Mouse (Mus musculus): Measurements from ENCODE around the gene Stx8.

The Stx8 gene

DNA sequence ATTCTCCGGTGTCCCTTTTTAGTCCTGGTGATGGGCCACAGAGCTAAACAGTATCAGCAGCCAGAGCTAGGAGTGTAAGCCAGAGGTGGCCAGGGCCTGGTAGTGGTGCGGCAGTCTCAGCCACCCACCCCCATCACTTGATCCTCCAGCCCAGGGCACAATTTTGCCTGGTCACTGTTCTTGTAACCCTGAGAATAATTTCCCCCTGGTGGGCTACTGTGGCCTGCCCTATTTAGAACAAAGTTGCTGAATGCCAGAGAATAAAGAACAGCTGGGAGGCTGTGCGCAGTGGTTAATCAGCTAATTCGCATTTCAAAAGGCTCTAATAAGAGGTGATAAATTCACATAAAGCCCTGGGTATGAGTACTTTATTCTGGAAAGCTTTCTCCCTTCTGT lies 180.5 kb downstream of the Stx8 start:
- no peak for DNase-seq

- DNase-seq, result no peak
Observed at GRCm38 (mm10) chr11:68150938-68151337, 184.9 kb downstream of the Stx8 start.

- no peak for DNase-seq
Observed at GRCm38 (mm10) chr11:68155821-68156220, 189.8 kb downstream of the Stx8 start.

DNA sequence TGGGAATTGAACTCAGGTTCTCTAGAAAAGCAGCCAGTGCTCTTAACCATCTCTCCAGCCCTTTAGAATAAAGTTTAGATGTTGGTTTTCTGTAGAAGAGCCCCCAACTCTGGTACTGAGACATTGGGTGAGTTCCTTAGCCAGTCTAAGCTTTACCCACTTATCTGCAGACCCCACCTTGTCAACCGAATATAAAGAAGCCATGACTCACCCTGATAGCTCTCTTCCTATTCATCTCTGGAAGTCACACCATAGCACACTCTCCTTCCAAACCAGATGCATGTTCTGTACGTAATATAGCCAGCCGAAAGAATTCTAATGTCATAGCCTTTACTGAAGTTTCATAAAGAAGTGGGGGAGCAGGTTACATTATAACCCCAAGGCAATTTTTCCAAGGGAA lies 192.2 kb downstream of the Stx8 start:
- no peak for DNase-seq

DNA sequence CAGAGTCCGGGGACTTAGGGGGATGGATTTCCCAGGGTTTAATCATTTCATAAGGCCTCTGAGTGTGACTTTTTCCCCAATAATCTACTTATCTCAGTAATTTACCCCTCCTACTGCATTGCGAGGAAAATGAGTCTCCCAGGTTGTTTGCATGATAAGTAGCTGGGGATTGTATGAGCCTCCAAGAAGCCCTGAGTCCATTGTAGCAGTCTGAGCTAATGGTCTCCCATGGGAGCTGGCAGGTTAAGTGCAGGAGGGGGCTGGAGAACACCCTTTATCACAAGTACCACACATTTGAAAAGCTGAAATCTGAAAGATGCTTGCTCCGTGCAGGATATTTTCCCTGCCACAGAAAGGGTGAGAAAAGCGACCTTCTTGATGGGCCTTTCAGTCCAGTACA lies 193.9 kb downstream of the Stx8 start:
- DNase-seq, result no peak

DNA sequence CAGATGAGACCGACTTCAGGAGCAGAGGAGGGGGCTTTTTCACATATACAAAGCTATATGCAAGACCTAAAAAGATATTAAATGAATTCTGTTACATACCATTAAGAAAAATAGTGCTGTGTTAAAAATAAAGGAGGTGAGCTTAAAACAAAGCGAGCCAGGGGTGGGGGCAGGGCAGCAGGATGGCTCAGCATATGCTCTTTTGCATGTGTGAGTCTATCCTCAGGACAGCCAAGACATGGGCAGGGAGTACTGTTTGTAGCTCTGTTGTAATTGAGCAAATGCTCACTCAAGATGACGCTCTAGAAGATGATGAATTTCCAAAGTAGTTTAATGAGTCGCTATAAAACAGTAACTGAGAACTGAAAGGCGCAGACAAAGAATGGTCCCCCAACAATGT lies 198.4 kb downstream of the Stx8 start:
- DNase-seq, result no peak

GRCm38 (mm10) chr11:68168427-68168826 lies 202.4 kb downstream of the Stx8 start:
- no peak for DNase-seq

- DNase-seq, result no peak
Observed at GRCm38 (mm10) chr11:68171973-68172647, 206.1 kb downstream of the Stx8 start.

- DNase-seq, result no peak
Observed at GRCm38 (mm10) chr11:68172648-68173045, 206.7 kb downstream of the Stx8 start.

DNA sequence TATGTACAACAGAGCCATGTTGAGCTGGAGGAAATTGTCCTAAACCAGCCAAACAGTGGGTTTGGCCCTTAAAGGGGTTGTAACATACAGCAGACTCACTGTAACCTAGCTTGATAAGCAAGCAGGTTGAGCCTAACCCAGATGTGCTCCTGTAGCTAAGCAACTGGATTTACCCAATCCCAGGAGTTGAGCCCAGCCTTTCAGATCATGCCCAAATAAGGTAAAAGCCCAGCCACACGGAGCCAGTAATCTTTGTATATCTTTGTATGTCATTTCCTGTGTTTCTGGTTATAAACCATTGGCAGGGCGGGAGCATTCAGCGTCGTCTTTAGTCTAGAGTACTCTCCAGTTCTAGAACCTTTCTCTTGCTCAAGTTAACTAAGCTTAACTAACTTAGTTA lies 210.6 kb downstream of the Stx8 start:
- DNase-seq, result no peak

- no peak for DNase-seq
Observed at GRCm38 (mm10) chr11:68177415-68177814, 211.4 kb downstream of the Stx8 start.

- peak; percentile 61 for DNase-seq
Observed at GRCm38 (mm10) chr11:68185647-68186046, 219.7 kb downstream of the Stx8 start.

GRCm38 (mm10) chr11:68187242-68187641 lies 221.2 kb downstream of the Stx8 start:
- no peak for DNase-seq

DNA sequence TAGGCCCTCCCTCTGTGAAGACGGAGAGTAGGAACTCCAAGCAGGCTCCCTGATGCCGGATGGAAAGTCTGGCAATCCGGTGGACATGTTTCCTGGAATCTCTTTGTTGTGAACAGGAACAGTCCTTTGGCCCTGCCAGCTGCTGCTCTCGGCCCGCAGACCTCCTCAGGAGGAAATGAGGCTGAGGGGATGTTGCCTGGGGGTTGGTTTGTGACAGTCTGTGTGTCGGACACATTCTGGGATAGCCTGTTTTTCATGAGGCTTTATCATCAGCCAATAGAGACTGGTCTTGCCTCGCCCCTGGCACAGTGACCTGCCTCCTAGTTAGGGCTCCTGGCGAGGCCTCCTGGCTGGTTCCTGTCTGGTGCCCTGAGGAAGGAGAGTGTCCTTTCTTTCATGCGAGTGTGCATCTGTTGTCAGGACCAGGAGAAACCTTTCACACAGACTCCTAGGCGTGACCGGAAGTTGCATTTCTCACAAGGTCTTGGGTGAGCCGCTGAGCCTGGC lies 222.8 kb downstream of the Stx8 start:
- no peak for DNase-seq

GRCm38 (mm10) chr11:68190849-68191248 lies 224.9 kb downstream of the Stx8 start:
- DNase-seq, result peak; percentile 61

- DNase-seq, result no peak
Observed at GRCm38 (mm10) chr11:68195168-68195567, 229.2 kb downstream of the Stx8 start.

DNA sequence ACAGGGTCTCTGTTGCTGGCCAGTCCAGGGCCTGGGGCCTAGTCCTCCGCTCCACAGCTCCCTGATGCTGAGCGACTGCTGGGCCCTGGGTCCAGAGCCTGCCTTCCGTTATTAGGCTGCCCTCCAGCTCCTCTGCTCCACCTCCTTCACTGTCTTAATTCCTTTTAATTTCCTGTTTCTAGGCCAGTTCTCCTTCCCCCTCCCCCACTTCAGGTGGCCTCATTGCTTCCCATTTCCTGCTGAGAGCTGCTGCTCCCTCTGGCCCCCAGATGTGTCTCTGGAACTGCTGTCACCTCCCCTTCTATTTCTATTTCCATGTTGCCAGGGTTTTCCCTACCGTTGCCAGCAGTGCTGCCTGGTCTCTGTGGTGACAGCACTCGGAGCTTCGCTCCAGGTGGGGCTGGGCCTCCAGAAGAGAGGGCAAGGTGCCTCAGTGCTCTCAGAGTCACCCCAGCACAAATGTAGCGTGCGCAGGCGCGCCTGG lies 229.7 kb downstream of the Stx8 start:
- DNase-seq, result no peak

DNA sequence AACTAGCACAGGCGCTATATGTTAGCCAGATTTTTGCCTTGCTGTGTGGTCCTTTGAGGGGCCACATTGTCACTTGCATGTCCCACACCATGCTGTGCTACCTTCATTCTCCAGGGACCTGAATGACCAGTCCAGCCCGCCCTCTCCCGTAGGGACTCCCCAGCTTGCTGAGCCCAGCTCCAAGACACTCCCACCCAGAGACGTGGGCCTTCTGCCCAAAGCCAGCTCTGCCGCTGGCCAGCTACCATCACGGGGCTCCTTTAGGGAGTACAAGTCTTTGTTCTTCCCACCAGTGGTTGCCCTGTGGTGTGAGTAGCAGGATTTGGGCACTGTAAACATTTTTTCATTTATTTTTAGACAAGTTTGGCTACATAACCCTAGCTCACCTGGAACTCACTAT lies 230.6 kb downstream of the Stx8 start:
- DNase-seq, result no peak

- no peak for DNase-seq
Observed at GRCm38 (mm10) chr11:68197471-68197870, 231.5 kb downstream of the Stx8 start.

- no peak for DNase-seq
Observed at GRCm38 (mm10) chr11:68198696-68199095, 232.7 kb downstream of the Stx8 start.

DNA sequence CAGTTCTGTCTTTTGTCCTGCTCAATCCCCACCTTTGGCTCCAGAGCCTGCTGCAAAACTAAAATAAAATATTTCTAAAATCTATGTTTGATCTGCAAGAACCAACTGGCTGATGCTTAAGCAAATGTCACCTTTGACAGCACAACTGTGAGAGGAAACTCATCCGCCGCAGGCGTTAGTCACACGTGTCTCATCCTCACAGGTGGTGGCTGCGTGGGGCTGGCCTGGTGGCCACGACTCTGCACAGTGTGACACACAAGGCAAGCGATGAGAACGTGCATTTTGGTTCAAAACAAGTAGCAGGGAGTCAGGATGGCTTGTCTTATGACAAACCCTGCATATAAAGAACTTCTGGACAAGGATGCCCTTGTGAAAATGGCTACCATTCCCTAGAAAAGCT lies 233.1 kb downstream of the Stx8 start:
- DNase-seq, result no peak

GRCm38 (mm10) chr11:68199801-68200423 lies 233.9 kb downstream of the Stx8 start:
- DNase-seq, result no peak

DNA sequence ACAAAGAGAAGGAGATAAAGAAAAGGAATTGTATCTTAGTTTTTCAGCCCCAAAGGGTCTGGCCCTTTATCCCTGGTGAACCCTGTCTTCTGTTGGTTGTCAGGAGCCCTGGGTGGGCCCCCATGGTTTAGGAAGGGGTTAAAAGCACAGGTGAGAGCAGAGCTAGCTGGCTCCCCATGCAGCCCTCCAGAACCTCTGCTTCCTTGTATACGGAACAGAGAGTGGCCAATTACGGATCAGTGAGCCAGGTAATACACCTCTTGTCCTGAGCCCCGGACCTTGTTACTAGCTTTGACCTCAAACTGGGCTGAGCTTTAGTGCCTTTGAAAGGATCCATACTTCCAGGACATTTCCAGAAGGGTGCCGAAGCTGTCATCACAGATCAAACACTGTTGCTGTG lies 234.5 kb downstream of the Stx8 start:
- no peak for DNase-seq

DNA sequence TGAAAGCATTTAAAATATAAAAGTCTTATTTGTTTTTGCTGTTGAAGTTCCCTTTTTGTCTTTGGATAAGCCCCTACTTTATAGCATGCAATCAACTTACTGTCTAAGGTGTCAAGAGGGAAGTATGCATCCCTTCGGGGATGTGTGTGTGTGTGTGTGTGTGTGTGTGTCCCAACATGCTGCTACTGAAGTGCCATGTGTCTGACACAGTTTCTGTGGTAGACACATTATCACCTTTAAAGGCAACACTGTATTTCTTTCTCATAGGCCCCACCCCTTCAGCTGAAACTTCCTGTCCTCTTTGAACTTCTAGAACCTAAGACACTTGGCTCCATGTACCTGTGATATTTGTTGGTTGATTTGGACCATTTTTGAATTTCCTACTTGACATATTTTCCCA lies 235.1 kb downstream of the Stx8 start:
- no peak for DNase-seq
